Mouse (Mus musculus): ENCODE results near the gene Tbc1d14. TPM values are rescaled to one million over a fixed set of nuclear protein-coding genes. Genes with fewer than 3 reads are reported as not detected.

The Tbc1d14 gene
- polyA plus RNA-seq, 1 experiment from 2014 or later = 45.4 TPM

DNA sequence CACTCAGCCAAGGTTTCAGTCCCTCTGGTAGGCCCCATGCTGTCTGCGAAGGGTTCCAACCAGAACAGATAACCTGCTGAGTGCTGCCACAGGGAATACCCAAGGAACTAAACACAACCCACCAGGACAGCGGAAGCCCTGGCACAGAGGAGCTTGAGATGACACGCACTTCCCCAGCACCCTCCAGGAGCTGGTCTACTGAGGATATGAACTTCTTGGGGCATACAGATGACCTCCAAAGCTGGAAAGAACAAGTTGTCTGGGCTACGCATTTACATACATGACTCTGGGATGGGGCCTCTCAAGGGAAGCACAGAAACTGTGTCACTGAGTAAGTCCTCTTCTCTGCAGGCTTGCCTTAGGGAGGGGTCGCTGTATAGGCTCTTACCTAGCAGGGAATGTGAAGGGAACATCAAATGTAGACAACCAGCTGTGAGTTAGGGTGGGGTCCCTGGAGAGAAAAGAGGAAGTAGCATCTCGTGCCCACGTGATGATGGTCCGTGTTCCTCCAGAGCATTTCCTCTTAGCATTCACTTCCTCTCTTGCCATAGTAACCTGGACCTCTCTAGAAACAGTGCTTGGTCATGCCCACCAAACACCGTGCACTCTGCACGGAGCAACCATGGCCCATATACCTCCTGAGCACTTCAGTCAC lies 30.2 kb downstream of the Tbc1d14 start:
- H3K4me3 ChIP-seq = no peak overlapping the region
- ATAC-seq (ENCODE audit: insufficient number of reproducible peaks, insufficient read depth, low FRiP score, low TSS enrichment, low read depth) = no peak
- no peak overlapping the region for H3K4me2 ChIP-seq
- 86% methylated on average over 10 of the region's 10 CpGs for WGBS
- H3K27ac ChIP-seq = no peak overlapping the region
- H3K9ac ChIP-seq = no peak overlapping the region
- H3K27me3 ChIP-seq = no peaks in the 10 kb centered on the region
- no peaks in the 10 kb centered on the region for H3K36me3 ChIP-seq
- H3K4me1 ChIP-seq = peaks cover 15% of the 10 kb centered on the region; the same call in 1 of the 2 replicates
- no peaks in the 10 kb centered on the region for H3K9me3 ChIP-seq

DNA sequence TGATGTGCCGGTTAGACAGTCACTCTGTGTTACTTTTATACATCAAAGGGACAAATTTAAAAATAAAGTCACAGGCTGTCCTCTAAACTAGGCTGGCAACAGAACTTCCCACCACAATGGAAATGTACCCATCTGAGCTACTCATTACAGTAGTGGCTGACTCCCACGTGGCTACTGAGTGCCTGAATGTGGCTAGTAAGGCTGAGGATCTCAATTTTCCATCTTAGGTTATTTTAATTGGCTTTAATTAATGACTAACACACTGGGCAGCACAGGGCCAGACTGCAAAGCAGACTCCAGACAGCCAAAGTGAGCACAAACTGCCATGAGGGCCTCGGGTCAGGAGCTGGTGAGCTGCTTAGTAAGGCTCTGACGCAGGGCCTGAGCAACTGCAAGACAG lies 31.6 kb downstream of the Tbc1d14 start:
- WGBS = 75% methylated on average over 4 of the region's 4 CpGs
- no peak overlapping the region for H3K4me2 ChIP-seq
- peaks cover 18% of the 10 kb centered on the region; the same call in 1 of the 2 replicates for H3K4me1 ChIP-seq
- no peaks in the 10 kb centered on the region for H3K9me3 ChIP-seq
- H3K27ac ChIP-seq = no peak overlapping the region
- H3K4me3 ChIP-seq = no peak overlapping the region
- no peak for ATAC-seq (ENCODE audit: insufficient number of reproducible peaks, insufficient read depth, low FRiP score, low TSS enrichment, low read depth)
- no peaks in the 10 kb centered on the region for H3K27me3 ChIP-seq
- no peaks in the 10 kb centered on the region for H3K36me3 ChIP-seq
- no peak overlapping the region for H3K9ac ChIP-seq

DNA sequence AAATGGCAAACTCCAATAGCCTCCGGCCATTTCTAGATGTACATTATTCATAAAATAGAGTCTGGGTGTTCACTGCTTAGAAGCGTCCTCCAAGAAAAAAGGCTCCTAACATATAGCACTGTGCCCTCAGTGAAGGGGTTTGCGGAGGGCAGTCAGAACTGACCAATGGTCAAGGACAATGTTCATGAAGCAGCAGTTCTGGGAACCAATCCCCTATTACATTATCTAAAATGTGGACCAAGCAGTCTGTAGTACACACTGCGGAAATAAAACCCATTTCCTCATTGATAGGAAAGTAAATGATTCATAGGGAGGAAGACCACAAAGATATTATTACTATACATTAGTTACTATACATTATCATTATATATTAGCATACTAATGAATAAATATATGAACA lies 32.6 kb downstream of the Tbc1d14 start:
- Histone ChIP-seq H3K27me3 (no peaks in the 10 kb centered on the region), H3K27ac (no peak overlapping the region), H3K4me3 (no peak overlapping the region), H3K4me1 (peaks cover 18% of the 10 kb centered on the region; the same call in 1 of the 2 replicates), H3K4me2 (no peak overlapping the region), H3K9me3 (no peaks in the 10 kb centered on the region), H3K9ac (no peak overlapping the region), H3K36me3 (no peaks in the 10 kb centered on the region)
- 86% methylated on average over 4 of the region's 4 CpGs for WGBS
- no peak for ATAC-seq (ENCODE audit: insufficient number of reproducible peaks, insufficient read depth, low FRiP score, low TSS enrichment, low read depth)

DNA sequence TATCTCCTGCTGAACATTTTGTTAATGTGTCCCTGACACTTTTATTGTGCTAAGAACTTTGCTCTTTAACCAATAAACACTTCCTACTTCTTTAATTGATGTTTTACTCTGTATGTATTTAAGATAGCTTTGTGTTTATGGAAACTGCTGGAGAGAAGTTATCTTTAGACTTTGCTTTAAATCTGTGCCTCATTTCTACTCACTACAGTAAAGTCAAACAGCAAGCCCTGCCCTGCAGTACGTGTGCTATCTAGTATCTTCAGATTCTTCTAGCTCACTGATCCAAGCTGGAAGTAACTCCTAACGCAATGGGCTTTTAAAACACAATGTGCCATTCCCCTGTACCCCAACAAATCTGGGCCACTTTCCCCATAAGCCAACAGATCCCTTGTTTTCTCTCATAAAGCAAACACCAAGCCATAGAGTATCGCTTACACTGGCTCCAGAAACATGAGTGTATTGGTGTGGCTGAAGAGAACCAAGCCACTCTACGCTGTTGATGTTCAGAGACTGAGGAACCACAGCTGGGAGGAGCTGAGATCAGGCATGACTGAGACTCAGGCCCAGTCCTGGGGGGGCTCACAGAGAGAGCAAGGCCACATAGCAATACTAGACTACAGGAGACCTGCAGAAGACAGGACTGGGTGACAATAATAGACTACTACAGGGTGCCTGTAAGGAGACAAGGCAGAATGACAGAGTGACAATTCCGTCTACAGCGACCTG lies 33.4 kb downstream of the Tbc1d14 start:
- WGBS = 84% methylated on average over 6 of the region's 6 CpGs

DNA sequence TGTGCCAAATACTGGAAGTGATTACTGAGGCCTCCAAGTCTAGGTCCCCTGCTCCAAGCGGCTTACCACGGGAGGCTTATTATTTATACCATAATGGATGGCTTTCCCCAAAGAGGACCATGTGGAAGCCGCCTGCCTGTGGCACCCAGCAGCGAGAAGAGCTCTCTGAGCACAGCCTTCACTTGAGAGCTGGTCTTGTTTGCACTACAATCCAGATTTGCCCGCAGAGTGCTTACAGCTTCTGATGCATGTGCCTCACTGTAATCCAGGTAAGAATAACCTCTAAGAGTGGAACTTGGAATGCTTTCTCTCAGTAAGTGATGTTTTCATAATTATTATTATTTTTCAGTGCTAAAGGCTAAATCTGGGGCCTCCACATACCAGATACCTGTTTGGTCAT lies 34.0 kb downstream of the Tbc1d14 start:
- no peak overlapping the region for H3K27ac ChIP-seq
- H3K4me1 ChIP-seq = peaks cover 28% of the 10 kb centered on the region
- no peaks in the 10 kb centered on the region for H3K27me3 ChIP-seq
- no peak overlapping the region for H3K9ac ChIP-seq
- H3K9me3 ChIP-seq = no peaks in the 10 kb centered on the region
- WGBS = 67% methylated on average over 5 of the region's 5 CpGs
- no peak overlapping the region for H3K4me3 ChIP-seq
- no peaks in the 10 kb centered on the region for H3K36me3 ChIP-seq
- ATAC-seq (ENCODE audit: insufficient number of reproducible peaks, insufficient read depth, low FRiP score, low TSS enrichment, low read depth) = no peak
- no peak overlapping the region for H3K4me2 ChIP-seq

More for the DNA sequence above, 33.4 kb downstream of the Tbc1d14 start:
- no peak overlapping the region for H3K9ac ChIP-seq
- H3K9me3 ChIP-seq = no peaks in the 10 kb centered on the region
- no peak for ATAC-seq (ENCODE audit: insufficient number of reproducible peaks, insufficient read depth, low FRiP score, low TSS enrichment, low read depth)
- H3K36me3 ChIP-seq = no peaks in the 10 kb centered on the region
- no peak overlapping the region for H3K27ac ChIP-seq
- H3K4me2 ChIP-seq = no peak overlapping the region
- H3K4me3 ChIP-seq = no peak overlapping the region
- H3K27me3 ChIP-seq = no peaks in the 10 kb centered on the region
- H3K4me1 ChIP-seq = peaks cover 22% of the 10 kb centered on the region

DNA sequence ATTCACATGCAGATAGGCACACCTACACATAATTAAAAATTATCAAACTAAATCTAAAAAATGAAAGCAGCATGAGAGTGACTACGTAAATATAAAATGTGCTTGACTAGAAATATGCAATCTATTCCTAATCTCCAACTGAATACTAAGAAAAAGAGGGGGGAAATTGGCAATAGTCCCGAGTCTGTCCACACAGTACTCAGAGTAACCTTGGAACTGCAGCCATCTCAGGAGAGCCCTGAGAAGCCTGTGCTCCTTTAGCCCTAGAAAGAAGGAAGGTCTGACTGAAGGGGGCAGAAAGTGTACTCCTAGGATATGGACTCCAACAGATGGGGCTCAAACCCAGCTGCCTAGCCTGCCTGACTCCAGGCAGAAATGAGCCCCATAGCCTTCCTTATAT lies 34.5 kb downstream of the Tbc1d14 start:
- Histone ChIP-seq H3K27ac (no peak overlapping the region), H3K27me3 (no peaks in the 10 kb centered on the region), H3K9ac (no peak overlapping the region), H3K4me3 (no peak overlapping the region), H3K36me3 (no peaks in the 10 kb centered on the region), H3K4me2 (no peak overlapping the region), H3K9me3 (no peaks in the 10 kb centered on the region), H3K4me1 (peaks cover 32% of the 10 kb centered on the region)
- 82% methylated on average over 2 of the region's 2 CpGs for WGBS
- ATAC-seq (ENCODE audit: insufficient number of reproducible peaks, insufficient read depth, low FRiP score, low TSS enrichment, low read depth) = no peak

DNA sequence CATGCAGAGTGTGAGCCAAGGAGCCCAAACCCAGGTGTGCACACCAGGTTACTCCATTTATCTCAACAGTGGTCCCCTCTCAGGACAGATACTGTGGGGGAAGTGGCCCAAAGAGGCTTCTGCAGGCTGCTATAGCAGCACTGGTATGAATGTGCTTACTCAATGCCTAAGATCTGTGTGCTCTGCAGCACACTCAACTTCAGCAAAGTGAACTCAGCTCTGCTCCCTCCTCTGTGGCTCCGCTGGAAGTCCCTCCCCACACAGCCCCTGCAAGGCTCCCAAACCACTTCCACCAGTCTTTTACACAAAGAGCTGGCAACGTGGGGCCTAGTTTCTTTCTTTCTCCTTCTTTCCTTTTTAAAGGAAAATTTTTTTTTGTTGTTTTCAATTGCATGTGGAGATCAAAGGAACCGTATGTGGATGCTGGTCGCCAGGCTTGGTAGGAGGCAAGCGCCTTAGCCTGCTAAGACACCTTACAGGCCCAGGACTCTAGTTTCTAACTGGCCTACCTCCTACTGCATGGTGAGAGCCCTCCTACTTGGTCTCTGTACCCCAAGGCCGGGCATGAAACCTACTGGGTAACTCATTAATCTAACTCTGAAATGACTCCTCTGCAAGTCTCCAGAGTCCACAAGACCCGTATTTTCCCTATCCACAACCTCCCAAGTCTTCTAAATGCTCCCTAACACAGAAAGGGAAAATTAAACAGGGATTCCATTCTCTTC lies 35.3 kb downstream of the Tbc1d14 start:
- peak overlapping the region; percentile 28; the same call in 1 of the 2 replicates for H3K27ac ChIP-seq
- ATAC-seq (ENCODE audit: insufficient number of reproducible peaks, insufficient read depth, low FRiP score, low TSS enrichment, low read depth) = no peak
- 47% methylated on average over 7 of the region's 7 CpGs for WGBS

DNA sequence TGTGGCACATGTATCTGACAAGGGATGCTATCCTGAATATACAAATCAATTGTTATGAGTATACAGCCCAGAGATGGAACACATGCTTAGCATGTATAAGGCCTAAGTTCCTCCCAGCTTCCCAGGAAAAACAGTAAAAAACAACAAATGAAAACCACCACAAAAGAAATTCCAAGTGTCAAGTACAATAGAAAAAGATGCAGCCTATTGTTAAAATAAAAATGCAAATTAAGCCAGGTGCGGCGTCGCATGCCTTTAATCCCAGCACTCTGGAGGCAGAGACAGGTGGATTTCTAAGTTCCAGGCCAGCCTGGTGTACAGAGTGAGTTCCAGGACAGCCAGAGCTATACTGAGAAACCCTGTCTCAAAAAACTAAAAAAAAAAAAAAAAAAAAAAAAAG lies 36.2 kb downstream of the Tbc1d14 start:
- Histone ChIP-seq H3K4me3 (no peak overlapping the region), H3K9me3 (no peaks in the 10 kb centered on the region), H3K4me1 (peaks cover 32% of the 10 kb centered on the region), H3K4me2 (no peak overlapping the region), H3K9ac (no peak overlapping the region), H3K27ac (no peak overlapping the region), H3K36me3 (no peaks in the 10 kb centered on the region), H3K27me3 (no peaks in the 10 kb centered on the region)
- 74% methylated on average over 3 of the region's 3 CpGs for WGBS
- ATAC-seq (ENCODE audit: insufficient number of reproducible peaks, insufficient read depth, low FRiP score, low TSS enrichment, low read depth) = no peak

More for the DNA sequence above, 35.3 kb downstream of the Tbc1d14 start:
- Histone ChIP-seq H3K4me3 (no peak overlapping the region), H3K36me3 (no peaks in the 10 kb centered on the region), H3K27me3 (no peaks in the 10 kb centered on the region), H3K9ac (no peak overlapping the region), H3K4me1 (peaks cover 32% of the 10 kb centered on the region), H3K4me2 (no peak overlapping the region), H3K9me3 (no peaks in the 10 kb centered on the region)

DNA sequence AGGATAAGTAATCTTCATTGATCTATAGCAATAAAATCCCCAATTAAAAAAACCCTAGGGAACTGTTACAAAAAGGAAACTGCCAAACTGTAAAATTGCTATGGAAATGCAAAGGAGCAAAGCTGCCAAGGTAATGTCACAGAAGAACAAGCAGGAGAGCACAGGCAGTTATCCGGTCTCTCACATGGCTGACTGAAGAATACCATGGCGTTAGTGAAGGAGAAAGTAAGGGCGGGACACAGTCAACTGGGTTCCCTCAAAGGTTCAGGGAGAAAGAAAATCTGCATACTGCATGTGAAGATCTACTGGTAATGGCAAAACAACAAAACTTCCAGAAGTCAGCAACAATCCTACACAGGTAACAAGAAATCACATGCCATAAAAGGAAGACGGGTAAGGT lies 36.8 kb downstream of the Tbc1d14 start:
- H3K27ac ChIP-seq = no peak overlapping the region
- H3K36me3 ChIP-seq = no peaks in the 10 kb centered on the region
- no peaks in the 10 kb centered on the region for H3K9me3 ChIP-seq
- H3K9ac ChIP-seq = no peak overlapping the region
- peaks cover 32% of the 10 kb centered on the region for H3K4me1 ChIP-seq
- H3K4me2 ChIP-seq = no peak overlapping the region
- no peaks in the 10 kb centered on the region for H3K27me3 ChIP-seq
- ATAC-seq (ENCODE audit: insufficient number of reproducible peaks, insufficient read depth, low FRiP score, low TSS enrichment, low read depth) = no peak
- H3K4me3 ChIP-seq = no peak overlapping the region
- 72% methylated on average over 4 of the region's 4 CpGs for WGBS

DNA sequence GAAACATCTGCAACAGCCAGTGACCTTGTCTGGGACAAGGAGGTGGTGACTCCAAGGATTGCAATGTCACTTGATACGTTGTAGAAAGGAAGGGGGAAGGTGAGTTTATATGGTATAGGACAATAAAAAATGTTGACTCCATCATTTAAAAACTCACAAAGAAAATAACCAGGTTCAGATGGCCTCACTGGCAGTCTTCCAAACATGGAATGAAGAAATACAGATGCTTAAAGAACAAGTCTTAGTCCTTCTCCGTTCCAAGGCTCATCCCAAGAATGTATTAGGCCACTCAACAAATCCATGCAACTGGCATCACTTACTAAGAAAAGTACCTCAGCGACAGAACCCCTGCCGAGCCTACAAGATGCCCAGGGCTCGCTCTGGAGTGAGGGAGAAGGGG lies 38.6 kb downstream of the Tbc1d14 start:
- Histone ChIP-seq H3K4me1 (peaks cover 32% of the 10 kb centered on the region), H3K27me3 (no peaks in the 10 kb centered on the region), H3K27ac (peak overlapping the region; percentile 72; the same call in 1 of the 2 replicates), H3K9me3 (no peaks in the 10 kb centered on the region), H3K9ac (no peak overlapping the region), H3K4me2 (no peak overlapping the region), H3K36me3 (no peaks in the 10 kb centered on the region), H3K4me3 (no peak overlapping the region)
- WGBS = 35% methylated on average over 5 of the region's 5 CpGs
- ATAC-seq (ENCODE audit: insufficient number of reproducible peaks, insufficient read depth, low FRiP score, low TSS enrichment, low read depth) = no peak

DNA sequence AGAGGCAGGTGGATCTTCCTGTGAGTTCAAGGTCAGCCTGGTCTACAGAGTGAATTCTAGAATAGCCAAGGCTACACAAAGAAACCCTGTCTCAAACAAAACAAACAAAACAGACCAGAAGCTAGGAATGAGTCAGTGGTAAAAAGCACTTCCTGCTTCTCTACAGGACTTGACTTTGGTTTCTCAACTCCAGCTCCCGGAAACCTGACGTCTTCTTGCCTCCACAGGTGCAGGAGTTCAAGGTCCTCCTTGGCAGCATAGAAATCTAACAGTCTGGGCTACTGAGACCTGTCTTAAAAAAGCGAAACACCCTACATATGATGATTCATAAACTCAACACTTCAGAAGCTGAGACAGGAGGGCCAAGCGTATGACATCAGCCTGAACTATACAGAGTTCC lies 39.2 kb downstream of the Tbc1d14 start:
- Histone ChIP-seq H3K4me3 (no peak overlapping the region), H3K27me3 (no peaks in the 10 kb centered on the region), H3K9me3 (no peaks in the 10 kb centered on the region), H3K36me3 (no peaks in the 10 kb centered on the region), H3K9ac (no peak overlapping the region), H3K4me2 (no peak overlapping the region), H3K27ac (no peak overlapping the region; the same call in 1 of the 2 replicates), H3K4me1 (peaks cover 28% of the 10 kb centered on the region)
- WGBS = 82% methylated on average over 4 of the region's 4 CpGs
- no peak for ATAC-seq (ENCODE audit: insufficient number of reproducible peaks, insufficient read depth, low FRiP score, low TSS enrichment, low read depth)
